Mouse (Mus musculus): Measurements from ENCODE around the gene Gm45711. TPM values are rescaled to one million over a fixed set of nuclear protein-coding genes. Genes with fewer than 3 reads are reported as not detected.
"Not testable (repeated sequence)": the region's sequence is repeated elsewhere in the genome, so short reads cannot be mapped to it uniquely, and the experiment has no call there.

Gene Gm45711
- polyA plus RNA-seq, 1 experiment from 2014 or later: not detected

GRCm38 (mm10) chr8:104261802-104262201, 48.1 kb downstream of the Gm45711 start:
- H3K27ac ChIP-seq (ENCODE audit: low read depth, low read length); ATAC-seq (replicated peaks; ENCODE audit: insufficient number of reproducible peaks, low FRiP score, low TSS enrichment); H3K4me1 ChIP-seq (ENCODE audit: control insufficient read depth, insufficient read depth, low read length); H3K4me2 ChIP-seq; H3K36me3 ChIP-seq (ENCODE audit: control insufficient read depth, insufficient read depth, low read length); H3K9ac ChIP-seq (ENCODE audit: low read depth, low read length); H3K4me3 ChIP-seq (ENCODE audit: low read depth, low read length); H3K9me3 ChIP-seq (replicated peaks; ENCODE audit: control insufficient read depth, low read length); H3K27me3 ChIP-seq (ENCODE audit: control insufficient read depth, insufficient read depth, low read length): not testable (repeated sequence)
- WGBS (ENCODE audit: insufficient replicate concordance): 94% methylated on average over 5 of the region's 5 CpGs

GRCm38 (mm10) chr8:104253016-104253415, 56.9 kb downstream of the Gm45711 start:
- 90% methylated on average over 3 of the region's 3 CpGs for WGBS (ENCODE audit: insufficient replicate concordance)
- ATAC-seq (replicated peaks; ENCODE audit: insufficient number of reproducible peaks, low FRiP score, low TSS enrichment): no peak

GRCm38 (mm10) chr8:104251461-104251860, 58.4 kb downstream of the Gm45711 start:
- 1% methylated on average over 7 of the region's 7 CpGs for WGBS (ENCODE audit: insufficient replicate concordance)
- Histone ChIP-seq H3K9ac (ENCODE audit: low read depth, low read length) (peak overlapping the region; percentile 78), H3K27me3 (ENCODE audit: control insufficient read depth, insufficient read depth, low read length) (no peaks in the 10 kb centered on the region), H3K9me3 (replicated peaks; ENCODE audit: control insufficient read depth, low read length) (no peaks in the 10 kb centered on the region), H3K4me1 (ENCODE audit: control insufficient read depth, insufficient read depth, low read length) (0 out of 2 replicates have a peak, but pooled peaks cover 7% of the 10 kb centered on the region), H3K4me2 (peak overlapping the region; percentile 72), H3K36me3 (ENCODE audit: control insufficient read depth, insufficient read depth, low read length) (no peaks in the 10 kb centered on the region), H3K27ac (ENCODE audit: low read depth, low read length) (no peak overlapping the region), H3K4me3 (ENCODE audit: low read depth, low read length) (peak overlapping the region; percentile 65)
- ATAC-seq (replicated peaks; ENCODE audit: insufficient number of reproducible peaks, low FRiP score, low TSS enrichment): peak; percentile 35

More at GRCm38 (mm10) chr8:104253016-104253415, 56.9 kb downstream of the Gm45711 start:
- Histone ChIP-seq H3K4me1 (ENCODE audit: control insufficient read depth, insufficient read depth, low read length) (0 out of 2 replicates have a peak, but pooled peaks cover 2% of the 10 kb centered on the region), H3K27ac (ENCODE audit: low read depth, low read length) (no peak overlapping the region), H3K27me3 (ENCODE audit: control insufficient read depth, insufficient read depth, low read length) (no peaks in the 10 kb centered on the region), H3K9ac (ENCODE audit: low read depth, low read length) (no peak overlapping the region), H3K4me2 (no peak overlapping the region), H3K4me3 (ENCODE audit: low read depth, low read length) (no peak overlapping the region), H3K36me3 (ENCODE audit: control insufficient read depth, insufficient read depth, low read length) (peaks cover 2% of the 10 kb centered on the region; the same call in 1 of the 2 replicates), H3K9me3 (replicated peaks; ENCODE audit: control insufficient read depth, low read length) (no peaks in the 10 kb centered on the region)

GRCm38 (mm10) chr8:104250439-104251367, 59.2 kb downstream of the Gm45711 start, which contains the start of gene Cklf:
Cklf (plus strand) TSS chr8:104250861.
- no peaks in the 10 kb centered on the region for H3K27me3 ChIP-seq (ENCODE audit: control insufficient read depth, insufficient read depth, low read length)
- no peaks in the 10 kb centered on the region for H3K9me3 ChIP-seq (replicated peaks; ENCODE audit: control insufficient read depth, low read length)
- 0 out of 2 replicates have a peak, but pooled peaks cover 7% of the 10 kb centered on the region for H3K4me1 ChIP-seq (ENCODE audit: control insufficient read depth, insufficient read depth, low read length)
- peak; percentile 89 for ATAC-seq (replicated peaks; ENCODE audit: insufficient number of reproducible peaks, low FRiP score, low TSS enrichment)
- H3K27ac ChIP-seq (ENCODE audit: low read depth, low read length): peak within 1 kb of the TSS; percentile 71; the same call in 1 of the 2 replicates
- H3K4me3 ChIP-seq (ENCODE audit: low read depth, low read length): peak within 1 kb of the TSS; percentile 65
- peak within 1 kb of the TSS; percentile 72 for H3K4me2 ChIP-seq
- H3K9ac ChIP-seq (ENCODE audit: low read depth, low read length): peak within 1 kb of the TSS; percentile 78
- WGBS (ENCODE audit: insufficient replicate concordance): 3% methylated on average over 41 of the region's 41 CpGs
- H3K36me3 ChIP-seq (ENCODE audit: control insufficient read depth, insufficient read depth, low read length): no peaks in the 10 kb centered on the region

GRCm38 (mm10) chr8:104249442-104249996, 60.4 kb downstream of the Gm45711 start:
- H3K4me1 ChIP-seq (ENCODE audit: control insufficient read depth, insufficient read depth, low read length): 0 out of 2 replicates have a peak, but pooled peaks cover 7% of the 10 kb centered on the region
- no peak overlapping the region for H3K4me3 ChIP-seq (ENCODE audit: low read depth, low read length)

GRCm38 (mm10) chr8:104248276-104248675, 61.6 kb downstream of the Gm45711 start, which contains the start of gene Tk2:
Tk2 (minus strand) TSS chr8:104248558.
- Histone ChIP-seq H3K4me3 (ENCODE audit: low read depth, low read length) (peak within 1 kb of the TSS; percentile 95), H3K9me3 (replicated peaks; ENCODE audit: control insufficient read depth, low read length) (no peaks in the 10 kb centered on the region), H3K36me3 (ENCODE audit: control insufficient read depth, insufficient read depth, low read length) (no peaks in the 10 kb centered on the region), H3K4me1 (ENCODE audit: control insufficient read depth, insufficient read depth, low read length) (0 out of 2 replicates have a peak, but pooled peaks cover 7% of the 10 kb centered on the region), H3K27ac (ENCODE audit: low read depth, low read length) (no peak within 1 kb of the TSS), H3K27me3 (ENCODE audit: control insufficient read depth, insufficient read depth, low read length) (no peaks in the 10 kb centered on the region), H3K4me2 (peak within 1 kb of the TSS; percentile 83), H3K9ac (ENCODE audit: low read depth, low read length) (peak within 1 kb of the TSS; percentile 88)
- ATAC-seq (replicated peaks; ENCODE audit: insufficient number of reproducible peaks, low FRiP score, low TSS enrichment): peak; percentile 74
- WGBS (ENCODE audit: insufficient replicate concordance): under 1% methylated on average over 28 of the region's 28 CpGs

More at GRCm38 (mm10) chr8:104249442-104249996, 60.4 kb downstream of the Gm45711 start:
- Histone ChIP-seq H3K27me3 (ENCODE audit: control insufficient read depth, insufficient read depth, low read length) (no peaks in the 10 kb centered on the region), H3K36me3 (ENCODE audit: control insufficient read depth, insufficient read depth, low read length) (no peaks in the 10 kb centered on the region), H3K9ac (ENCODE audit: low read depth, low read length) (no peak overlapping the region), H3K9me3 (replicated peaks; ENCODE audit: control insufficient read depth, low read length) (no peaks in the 10 kb centered on the region), H3K4me2 (no peak overlapping the region), H3K27ac (ENCODE audit: low read depth, low read length) (no peak overlapping the region)
- no peak for ATAC-seq (replicated peaks; ENCODE audit: insufficient number of reproducible peaks, low FRiP score, low TSS enrichment)
- WGBS (ENCODE audit: insufficient replicate concordance): 83% methylated on average over 7 of the region's 7 CpGs

GRCm38 (mm10) chr8:104247908-104248275, 62.0 kb downstream of the Gm45711 start:
- 7% methylated on average over 11 of the region's 11 CpGs for WGBS (ENCODE audit: insufficient replicate concordance)
- Histone ChIP-seq H3K4me2 (peak overlapping the region; percentile 83), H3K9ac (ENCODE audit: low read depth, low read length) (peak overlapping the region; percentile 88), H3K36me3 (ENCODE audit: control insufficient read depth, insufficient read depth, low read length) (peaks cover 2% of the 10 kb centered on the region; the same call in 1 of the 2 replicates), H3K27ac (ENCODE audit: low read depth, low read length) (no peak overlapping the region), H3K4me1 (ENCODE audit: control insufficient read depth, insufficient read depth, low read length) (0 out of 2 replicates have a peak, but pooled peaks cover 7% of the 10 kb centered on the region), H3K9me3 (replicated peaks; ENCODE audit: control insufficient read depth, low read length) (no peaks in the 10 kb centered on the region), H3K27me3 (ENCODE audit: control insufficient read depth, insufficient read depth, low read length) (no peaks in the 10 kb centered on the region), H3K4me3 (ENCODE audit: low read depth, low read length) (peak overlapping the region; percentile 95)
- no peak for ATAC-seq (replicated peaks; ENCODE audit: insufficient number of reproducible peaks, low FRiP score, low TSS enrichment)

- Histone ChIP-seq H3K27ac (ENCODE audit: low read depth, low read length) (no peak overlapping the region), H3K36me3 (ENCODE audit: control insufficient read depth, insufficient read depth, low read length) (peaks cover 6% of the 10 kb centered on the region; the same call in 1 of the 2 replicates), H3K4me2 (peak overlapping the region; percentile 83), H3K4me3 (ENCODE audit: low read depth, low read length) (peak overlapping the region; percentile 95), H3K4me1 (ENCODE audit: control insufficient read depth, insufficient read depth, low read length) (0 out of 2 replicates have a peak, but pooled peaks cover 7% of the 10 kb centered on the region), H3K9ac (ENCODE audit: low read depth, low read length) (peak overlapping the region; percentile 88), H3K9me3 (replicated peaks; ENCODE audit: control insufficient read depth, low read length) (no peaks in the 10 kb centered on the region), H3K27me3 (ENCODE audit: control insufficient read depth, insufficient read depth, low read length) (no peaks in the 10 kb centered on the region)
- no peak for ATAC-seq (replicated peaks; ENCODE audit: insufficient number of reproducible peaks, low FRiP score, low TSS enrichment)
- 70% methylated on average over 22 of the region's 22 CpGs for WGBS (ENCODE audit: insufficient replicate concordance)
Observed at GRCm38 (mm10) chr8:104247054-104247907, 62.6 kb downstream of the Gm45711 start.

Data from heart, embryonic 11.5 days (tissue).